Mouse (Mus musculus) adrenal gland, adult (tissue): ENCODE data around the gene Nav3.
A peak's percentile ranks its signal among the peaks of the same experiment; 100 is the strongest.

Experiments used
- DNase-seq, 2 experiments: peaks; one replicate each; pipeline ENCODE4 v3.0.0; 2022 to 2023; ENCODE audit warnings: low spot score in 1 of 2; ENCODE audit not compliant: inconsistent age in 2 of 2

Nav3 gene

DNA sequence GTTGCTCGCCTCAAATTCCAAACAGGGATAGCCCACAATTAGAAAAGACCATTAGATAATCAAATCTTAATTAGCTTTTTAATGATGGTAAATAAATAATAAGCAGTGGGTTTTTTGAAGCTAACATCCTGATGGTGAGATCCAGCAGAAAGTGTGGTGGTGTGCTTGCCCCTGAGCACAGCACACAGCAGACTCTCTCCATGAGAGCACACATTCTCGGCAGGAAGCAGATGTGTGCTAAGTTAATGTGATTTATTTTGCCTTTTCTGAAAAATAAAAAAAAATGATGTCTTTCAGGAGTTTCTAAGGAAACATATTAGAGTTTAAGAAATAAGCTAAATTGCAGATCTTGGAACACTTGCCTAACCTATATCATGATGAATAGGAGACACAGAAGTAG is 531.9 kb downstream of the Nav3 start:
- no peak for DNase-seq

DNA sequence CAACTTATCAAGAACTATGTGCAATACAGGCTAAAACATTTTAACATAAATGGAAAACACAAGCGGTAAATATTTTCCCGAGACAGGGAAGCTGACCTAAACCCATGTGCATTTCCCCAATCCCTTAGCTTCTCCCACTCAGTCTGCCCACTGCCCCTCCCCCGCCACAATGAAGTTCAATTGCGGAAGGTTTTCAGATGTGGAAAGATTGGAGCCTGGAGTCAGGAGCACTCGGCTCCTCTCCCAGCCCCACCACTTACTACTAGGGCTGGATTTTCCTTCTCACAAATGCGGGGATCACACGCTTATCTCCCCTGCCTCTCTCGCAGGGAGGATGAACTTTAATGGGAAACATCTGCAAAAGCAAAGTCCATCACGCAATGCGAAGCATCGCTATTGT is 534.6 kb downstream of the Nav3 start:
- peak in 1 of 2 experiments; percentile 38 for DNase-seq

GRCm38 (mm10) chr10:109920607-109921187 is 535.3 kb downstream of the Nav3 start:
- peak; percentile 53 to 86 for DNase-seq

GRCm38 (mm10) chr10:109919515-109919914 is 536.5 kb downstream of the Nav3 start:
- DNase-seq = peak in 1 of 2 experiments; percentile 38

DNA sequence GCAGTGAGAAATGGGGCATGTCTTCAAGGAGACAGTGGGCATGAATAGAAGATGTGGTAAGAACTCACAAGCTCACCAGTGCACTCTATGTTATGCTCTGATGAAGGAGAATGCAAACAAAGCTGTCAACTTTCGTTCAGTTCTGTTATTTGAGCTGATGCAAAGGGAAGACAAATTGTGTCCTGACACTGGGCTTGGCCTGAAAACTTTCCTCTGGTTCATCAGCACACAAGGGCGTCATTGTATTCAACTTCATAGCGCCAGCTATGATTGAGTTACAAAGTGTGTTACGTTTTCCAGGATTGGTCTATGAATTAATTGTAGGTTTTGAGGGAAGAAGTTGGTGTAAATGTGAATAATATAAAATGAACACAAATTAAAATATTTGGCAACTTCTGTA is 548.8 kb downstream of the Nav3 start:
- DNase-seq = no peak

GRCm38 (mm10) chr10:109906413-109906785 is 549.6 kb downstream of the Nav3 start:
- peak in 1 of 2 experiments; percentile 27 for DNase-seq

- DNase-seq = peak in 1 of 2 experiments; percentile 27
These were observed 550.2 kb downstream of the Nav3 start for GRCm38 (mm10) chr10:109905649-109906412.

- no peak for DNase-seq
These were observed 551.2 kb downstream of the Nav3 start for GRCm38 (mm10) chr10:109904841-109905240.

GRCm38 (mm10) chr10:109903701-109904555 is 552.1 kb downstream of the Nav3 start:
- peak; percentile 6 to 68 for DNase-seq

DNA sequence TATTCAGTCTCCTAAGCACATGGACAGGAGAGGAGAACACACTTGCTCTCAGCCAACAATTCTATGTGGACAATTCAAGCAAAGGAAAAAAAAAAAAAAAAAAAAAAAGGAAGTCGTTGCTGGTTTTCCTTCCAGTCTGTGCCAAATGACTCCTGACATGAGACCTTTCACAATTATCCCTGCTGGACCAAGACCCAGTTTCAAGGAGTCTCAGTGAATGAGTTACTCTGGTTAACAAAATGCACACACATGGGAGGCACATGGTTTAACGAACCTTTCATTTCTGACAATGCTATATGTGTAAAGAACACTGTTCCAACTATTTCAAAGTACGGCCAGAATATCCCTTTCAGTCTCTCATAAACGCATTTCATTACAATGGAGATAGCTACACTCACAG is 552.8 kb downstream of the Nav3 start:
- DNase-seq = no peak

DNA sequence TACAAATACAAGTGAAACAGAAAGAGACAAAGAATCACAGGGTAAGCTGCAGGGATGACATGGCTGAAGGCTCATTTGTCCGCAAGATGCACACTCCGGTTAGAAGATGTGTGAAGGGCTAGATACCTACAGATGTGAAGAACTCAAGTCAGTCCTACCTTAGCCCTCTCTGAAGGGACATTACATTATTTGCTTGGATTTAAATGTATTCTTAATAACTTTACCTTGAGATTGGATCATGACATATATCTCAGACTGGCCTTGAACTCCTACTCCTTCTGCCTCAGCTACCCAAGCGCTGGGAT is 566.9 kb downstream of the Nav3 start:
- no peak for DNase-seq

DNA sequence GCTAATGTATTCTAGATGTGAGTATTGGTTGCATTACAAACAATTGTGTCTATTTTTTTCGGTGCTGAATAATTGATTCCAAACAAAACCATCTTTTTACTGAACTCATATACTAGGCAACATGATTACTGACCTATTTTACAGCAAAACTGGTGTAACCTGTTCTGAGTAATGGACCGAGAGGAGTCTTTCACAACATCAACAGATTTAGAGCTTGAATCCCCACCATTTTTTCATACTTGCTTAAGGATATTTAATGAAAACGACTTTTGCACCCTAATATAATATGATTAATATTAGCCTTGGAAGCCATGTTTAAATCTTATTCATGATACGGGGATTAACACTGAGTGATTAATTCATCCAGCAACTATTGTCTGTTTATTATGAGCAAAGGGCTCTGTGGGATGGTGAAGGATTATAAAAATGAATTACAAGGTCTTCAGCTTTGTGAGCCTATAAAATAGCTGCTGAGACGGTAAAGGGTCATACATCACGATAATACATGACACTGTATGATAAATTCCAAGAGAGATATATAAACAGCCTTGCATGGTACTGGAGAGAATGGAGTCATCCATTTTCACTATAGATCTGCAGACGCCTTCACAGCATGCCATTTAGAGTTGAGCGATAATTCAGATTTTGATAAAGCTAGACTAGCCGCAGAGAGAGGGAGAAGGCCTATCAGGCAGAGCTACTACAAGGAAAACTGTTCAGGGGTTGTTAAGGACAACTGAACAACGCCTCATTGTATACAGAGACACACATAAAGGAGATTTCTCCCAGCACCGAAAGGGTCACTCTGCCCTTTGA is 567.4 kb downstream of the Nav3 start:
- no peak for DNase-seq

DNA sequence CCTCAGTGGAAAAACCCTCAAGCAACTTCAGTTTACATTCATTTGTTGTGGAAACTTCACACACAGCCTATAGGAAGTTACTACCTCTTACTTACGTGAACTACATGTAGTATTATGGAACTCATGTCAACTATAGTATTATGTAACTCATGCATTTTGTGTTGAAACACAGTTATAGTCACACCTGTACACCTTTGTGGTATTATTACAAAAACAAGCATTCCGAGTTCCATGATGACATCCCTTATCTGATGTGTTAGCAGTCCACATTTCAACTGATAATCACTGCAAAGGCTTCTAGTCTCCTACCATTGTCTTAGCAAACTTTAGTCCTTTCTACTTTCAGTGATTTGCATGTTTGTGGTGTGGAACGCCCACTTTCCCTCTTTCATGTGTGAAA is 568.8 kb downstream of the Nav3 start:
- DNase-seq = no peak

- DNase-seq = no peak
These were observed 579.9 kb downstream of the Nav3 start for GRCm38 (mm10) chr10:109876107-109876506.

DNA sequence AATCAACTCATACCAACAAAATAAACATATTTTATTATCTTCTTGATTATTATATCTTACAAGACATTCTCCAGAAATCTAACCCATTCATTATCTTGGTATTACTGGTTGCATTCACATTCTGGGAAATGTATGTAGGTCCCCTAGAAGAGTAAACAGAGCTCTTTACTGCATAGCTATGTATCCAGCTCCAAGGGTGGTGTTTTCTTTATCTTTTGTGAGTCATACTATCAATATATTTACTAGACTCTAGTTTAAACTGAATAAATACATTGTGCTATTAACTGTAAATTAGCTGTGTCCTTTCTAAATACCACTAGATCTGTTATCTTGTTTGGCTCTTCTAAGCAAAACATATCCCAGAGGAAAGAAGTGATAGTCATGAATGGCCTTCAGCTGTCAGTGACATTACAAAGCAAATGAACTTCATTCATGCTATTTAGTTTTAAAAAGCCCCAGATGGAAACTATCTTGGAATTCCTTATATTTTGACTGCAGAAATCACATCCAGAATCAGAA is 580.6 kb downstream of the Nav3 start:
- no peak for DNase-seq

GRCm38 (mm10) chr10:109874652-109875311 is 581.2 kb downstream of the Nav3 start:
- DNase-seq = no peak

- no peak for DNase-seq
These were observed 589.9 kb downstream of the Nav3 start for GRCm38 (mm10) chr10:109866063-109866462.

DNA sequence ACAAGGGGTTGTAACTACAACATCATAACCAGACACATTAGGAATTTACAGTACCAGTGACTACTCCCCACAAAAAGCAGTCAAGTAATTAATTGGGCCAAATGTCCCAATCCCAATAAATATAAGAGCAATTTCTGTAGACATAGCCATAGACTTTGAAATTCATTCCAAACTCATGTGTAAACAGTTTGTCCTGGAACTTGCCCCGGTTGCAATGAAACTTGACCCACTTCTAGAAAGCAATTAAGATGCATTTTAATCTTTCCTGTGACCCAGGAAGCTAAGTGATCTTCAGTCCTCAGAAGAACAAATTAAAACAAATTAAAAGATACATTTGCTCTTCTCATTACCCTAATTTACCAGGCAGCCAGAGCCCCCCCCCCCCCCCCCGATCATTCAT is 590.6 kb downstream of the Nav3 start:
- DNase-seq = no peak

GRCm38 (mm10) chr10:109864708-109865107 is 591.3 kb downstream of the Nav3 start:
- DNase-seq = peak in 1 of 2 experiments; percentile 59

DNA sequence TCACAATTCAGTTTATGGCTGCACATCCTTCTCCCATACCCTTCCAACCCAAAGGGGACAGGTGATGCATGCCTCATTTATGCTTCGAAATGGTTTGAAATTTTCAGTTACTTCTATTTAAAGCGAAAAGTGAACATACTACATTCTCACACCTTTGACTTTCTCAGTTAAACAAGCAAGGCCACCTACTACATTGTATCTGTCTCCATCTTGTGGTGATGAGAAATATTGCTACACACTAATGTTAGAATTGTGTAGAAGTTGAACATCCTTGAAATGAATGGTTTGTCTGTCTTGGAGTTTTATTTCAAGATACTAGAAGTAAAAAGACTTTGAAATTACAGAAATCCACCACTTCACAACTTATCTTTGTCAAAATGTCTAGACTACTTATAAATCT is 594.7 kb downstream of the Nav3 start:
- peak in 1 of 2 experiments; percentile 49 for DNase-seq
